Mouse (Mus musculus): ENCODE data around the gene March2.

GRCm38 (mm10) chr17:33718384-33718881 is at the start of gene March2:
- no peak for TF ChIP-seq CTCF (IDR thresholded peaks at IDR 0.05; ENCODE audit: extremely low read depth, insufficient read depth, insufficient read length, insufficient replicate concordance)
- peak; percentile 52 for TF ChIP-seq POLR2A (IDR thresholded peaks at IDR 0.05; ENCODE audit: low read depth, low read length)

All from spleen, adult 2 months (tissue).